Mouse (Mus musculus) lung, adult 2 months (tissue): ENCODE measurements around the gene Tmbim7.

Experiments
- CTCF ChIP-seq: fragments of 200-500 bp; IDR thresholded peaks from 2 replicates; pipeline ENCODE4 v1.5.1; 2011; ENCODE audit warnings: mild to moderate bottlenecking, low read length, control low read depth; ENCODE audit not compliant: insufficient read depth
- POLR2A ChIP-seq: fragments of 200-500 bp; IDR thresholded peaks from 2 replicates; pipeline ENCODE4 v1.6.1; 2011; ENCODE audit warnings: low read depth, mild to moderate bottlenecking, control low read depth, low read length, borderline replicate concordance; ENCODE audit errors: extremely low read depth

DNA sequence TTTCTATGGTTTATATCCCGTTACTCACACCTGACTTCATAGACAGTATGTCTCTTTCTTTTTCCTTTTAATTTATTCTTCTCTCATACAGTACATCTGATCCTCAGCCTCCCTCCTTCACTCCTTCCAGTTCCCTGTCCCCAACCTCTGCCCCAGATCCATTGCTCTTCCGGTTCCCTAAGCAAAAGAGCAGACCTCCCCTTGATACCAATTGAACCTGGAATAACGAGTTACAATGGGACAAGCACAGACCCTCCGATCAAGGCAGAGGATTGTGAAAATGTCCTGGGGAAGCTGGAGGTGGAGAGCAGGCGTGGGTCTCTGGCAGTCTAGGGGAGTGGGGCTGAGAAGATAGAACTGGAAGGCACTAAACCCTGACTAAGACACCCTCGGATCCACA is at the start of gene Tmbim7:
- TF ChIP-seq CTCF: no peak
- no peak for TF ChIP-seq POLR2A
